Mouse (Mus musculus): ENCODE data around the gene Rufy1.

Gene Rufy1

DNA sequence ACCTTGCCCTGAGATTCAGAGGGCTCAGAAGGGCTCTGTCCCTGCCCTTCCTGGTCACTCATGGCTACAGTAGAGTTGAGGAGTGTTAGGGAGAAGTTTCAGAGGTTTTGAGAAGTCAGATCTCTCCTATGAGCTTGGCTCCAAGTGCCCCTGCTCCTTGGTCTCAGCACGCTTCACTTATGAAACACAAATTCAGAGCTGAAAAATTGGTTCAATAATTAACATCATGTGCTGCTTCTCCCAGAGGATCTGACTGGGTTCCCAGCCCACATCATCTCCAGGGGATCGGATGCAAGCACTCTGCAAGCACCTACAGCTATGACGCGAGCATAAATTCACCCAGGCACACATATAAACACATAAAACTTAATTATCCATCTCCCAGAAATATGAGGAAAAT lies 4.9 kb downstream of the Rufy1 start:
- no peak for DNase-seq (ENCODE audit: low spot score in 2 of 2)

GRCm38 (mm10) chr11:50421934-50422780 lies 8.8 kb downstream of the Rufy1 start:
- DNase-seq (ENCODE audit: low spot score in 2 of 2), result peak; percentile 64 to 69

DNA sequence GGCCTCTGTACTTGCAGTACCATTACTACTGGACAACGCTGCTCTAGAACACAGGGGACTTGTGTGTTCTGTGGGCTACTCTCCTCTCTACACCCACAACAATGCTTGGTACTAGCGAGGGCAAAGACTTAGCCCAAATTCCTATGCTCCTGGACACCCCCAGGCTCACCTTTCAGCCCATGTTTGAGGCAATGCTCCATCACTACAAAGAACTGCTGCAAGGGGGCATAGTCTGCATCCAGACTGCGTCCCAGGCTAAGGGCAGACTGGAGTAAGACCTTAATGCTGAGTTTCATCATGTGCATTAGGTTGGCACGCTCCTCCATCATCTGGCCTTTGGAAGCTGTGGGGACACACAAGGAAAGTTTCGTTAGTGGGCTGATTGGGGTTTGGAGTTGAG lies 9.5 kb downstream of the Rufy1 start:
- no peak for DNase-seq (ENCODE audit: low spot score in 2 of 2)

GRCm38 (mm10) chr11:50417856-50418255 lies 13.1 kb downstream of the Rufy1 start:
- DNase-seq (ENCODE audit: low spot score in 2 of 2), result no peak

DNA sequence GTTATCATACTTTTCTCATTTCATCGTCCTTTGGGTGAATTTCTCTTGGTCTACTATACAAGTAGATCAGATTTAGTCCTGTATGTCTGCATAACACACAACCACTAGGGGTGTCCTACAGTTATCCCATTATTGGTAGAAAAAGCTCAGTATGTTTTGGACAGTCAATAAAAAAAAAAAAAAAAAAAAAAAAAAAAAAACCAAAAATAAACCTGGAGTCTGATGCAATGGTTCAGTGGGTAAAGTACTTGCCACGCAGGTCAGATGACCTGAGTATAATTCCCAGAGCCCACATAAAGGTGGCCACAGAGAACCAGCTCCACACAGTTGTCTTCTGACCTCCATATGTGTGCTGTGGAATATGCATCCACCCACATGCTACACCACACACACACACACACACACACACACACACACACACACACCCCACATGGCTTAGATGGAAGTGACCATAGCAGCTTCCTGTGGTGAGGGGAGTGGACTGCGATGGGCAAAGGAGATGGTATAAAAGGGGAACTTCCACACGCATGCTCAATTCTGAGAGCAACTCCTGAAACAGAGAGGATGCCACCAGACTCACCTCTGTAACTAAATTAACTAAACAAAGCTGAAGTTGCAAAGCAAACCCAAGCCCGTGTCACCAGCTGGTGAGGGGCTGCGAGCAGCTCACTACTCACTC lies 15.2 kb downstream of the Rufy1 start:
- DNase-seq (ENCODE audit: low spot score in 2 of 2), result no peak

DNA sequence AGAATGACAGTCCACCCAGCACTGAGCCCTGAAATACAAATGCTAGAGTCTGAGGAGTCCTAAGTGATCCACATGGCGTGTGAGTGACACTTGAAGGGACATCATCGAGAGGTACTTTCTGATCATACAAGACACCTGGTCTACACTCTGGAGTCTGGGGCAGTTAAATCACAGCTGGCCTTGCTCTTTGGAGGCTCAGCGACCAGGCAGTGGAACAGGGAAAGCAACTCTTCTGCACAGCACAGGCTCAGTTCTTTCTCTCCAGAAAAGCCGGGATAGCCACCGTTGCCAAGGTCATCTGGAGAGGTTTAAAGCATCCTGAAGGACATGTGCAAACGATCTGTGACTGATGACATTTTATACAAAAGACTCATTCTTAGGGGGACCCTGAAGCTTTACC lies 23.7 kb downstream of the Rufy1 start:
- no peak for DNase-seq (ENCODE audit: low spot score in 2 of 2)

DNA sequence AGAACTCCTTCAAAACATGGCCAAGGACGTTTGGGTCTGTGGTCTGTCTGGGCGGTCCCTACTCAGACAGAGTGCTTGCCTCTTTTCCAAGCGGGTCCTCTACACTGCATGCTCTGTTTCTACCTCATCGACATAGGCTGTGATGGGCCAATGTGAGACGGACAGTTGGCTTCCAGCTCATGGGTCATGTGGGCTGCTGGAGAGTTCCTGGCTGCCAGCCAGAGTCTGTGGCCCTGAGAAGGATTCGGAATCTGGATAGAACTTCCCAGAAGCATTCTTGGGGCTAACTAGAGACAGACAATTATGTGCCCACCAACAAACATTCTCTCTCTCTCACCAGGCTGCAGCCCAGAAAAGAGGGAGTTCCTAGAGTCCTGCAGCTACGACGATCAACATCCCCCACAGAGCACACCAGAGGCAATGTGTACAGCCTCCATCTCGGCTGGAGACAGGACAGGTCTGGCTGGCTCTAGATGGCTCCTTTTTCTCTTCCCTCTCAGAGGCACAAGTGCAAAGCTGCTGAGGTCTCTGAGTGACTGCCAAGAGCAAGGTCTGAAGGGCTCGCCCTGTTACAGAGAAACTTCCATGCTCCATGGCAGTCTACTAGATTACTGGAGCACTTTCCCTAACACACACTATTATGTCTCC lies 27.4 kb downstream of the Rufy1 start:
- no peak for DNase-seq (ENCODE audit: low spot score in 2 of 2)

DNA sequence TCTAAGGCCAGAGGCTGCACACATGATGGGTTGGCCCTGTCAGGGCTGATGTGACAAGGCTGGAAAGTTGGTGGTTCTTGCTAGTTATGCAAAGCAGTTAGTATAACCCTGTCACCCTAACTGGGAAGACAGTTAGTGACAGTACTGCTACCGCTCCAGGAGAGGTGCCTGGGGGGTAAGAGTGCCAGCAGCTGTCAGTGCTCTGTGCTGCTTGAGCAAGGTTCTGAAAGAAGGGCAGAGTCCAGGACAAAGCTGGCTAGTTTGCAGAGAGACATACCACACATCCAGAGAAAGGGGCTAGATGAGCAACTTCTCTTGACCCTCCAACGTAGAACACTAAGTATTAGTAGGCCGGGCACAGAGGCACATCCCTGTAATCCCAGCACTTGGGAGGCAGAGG lies 28.4 kb downstream of the Rufy1 start:
- DNase-seq (ENCODE audit: low spot score in 2 of 2), result no peak

DNA sequence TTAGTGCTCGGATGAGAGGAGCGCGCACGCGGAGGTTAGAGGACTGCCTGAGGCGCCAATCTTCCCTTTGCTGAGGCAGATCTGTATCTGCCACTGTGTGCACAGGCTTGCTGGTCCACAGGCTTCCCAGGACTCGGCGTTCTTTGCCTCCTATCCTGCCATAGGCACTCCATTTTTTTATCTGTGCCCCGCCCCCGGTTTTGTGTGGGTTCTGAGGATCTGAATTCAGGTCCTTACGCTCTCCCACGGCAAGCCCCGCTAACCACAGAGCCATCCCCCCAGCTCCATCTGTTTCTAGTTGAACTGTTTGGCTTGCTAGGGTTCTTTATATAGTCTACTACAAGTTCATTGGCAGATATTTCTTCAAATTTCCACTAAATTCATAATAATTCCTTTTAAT lies 32.1 kb downstream of the Rufy1 start:
- no peak for DNase-seq (ENCODE audit: low spot score in 2 of 2)

- DNase-seq (ENCODE audit: low spot score in 2 of 2), result no peak
Observed at GRCm38 (mm10) chr11:50397316-50397715, 33.6 kb downstream of the Rufy1 start.

DNA sequence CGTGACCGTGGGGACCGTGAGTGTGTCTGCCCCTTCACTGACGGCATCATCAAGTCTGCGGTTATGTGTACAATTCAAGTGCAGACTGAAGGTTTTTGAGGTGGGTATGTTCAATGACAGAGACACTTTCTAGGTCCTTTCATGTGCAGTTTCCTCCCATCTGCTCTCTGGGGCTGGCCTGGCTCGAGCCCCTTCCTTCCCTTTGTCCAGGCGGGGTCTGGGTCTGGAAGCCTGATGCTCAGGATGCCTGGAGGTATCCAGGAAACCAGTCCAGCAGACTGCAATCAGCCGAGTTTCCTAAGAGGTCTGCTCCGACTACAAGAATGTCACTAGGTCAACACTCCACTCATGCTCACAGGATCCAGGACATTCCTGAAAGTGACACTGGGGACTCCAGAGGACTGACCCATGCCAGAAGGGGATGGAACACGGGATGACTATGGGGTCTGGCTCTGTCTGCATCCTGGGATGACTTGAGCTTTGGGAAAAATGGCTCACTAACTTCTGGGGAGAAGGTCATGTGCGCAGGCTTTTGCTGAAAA lies 34.1 kb downstream of the Rufy1 start:
- no peak for DNase-seq (ENCODE audit: low spot score in 2 of 2)

GRCm38 (mm10) chr11:50394731-50395130 lies 36.2 kb downstream of the Rufy1 start:
- no peak for DNase-seq (ENCODE audit: low spot score in 2 of 2)

DNA sequence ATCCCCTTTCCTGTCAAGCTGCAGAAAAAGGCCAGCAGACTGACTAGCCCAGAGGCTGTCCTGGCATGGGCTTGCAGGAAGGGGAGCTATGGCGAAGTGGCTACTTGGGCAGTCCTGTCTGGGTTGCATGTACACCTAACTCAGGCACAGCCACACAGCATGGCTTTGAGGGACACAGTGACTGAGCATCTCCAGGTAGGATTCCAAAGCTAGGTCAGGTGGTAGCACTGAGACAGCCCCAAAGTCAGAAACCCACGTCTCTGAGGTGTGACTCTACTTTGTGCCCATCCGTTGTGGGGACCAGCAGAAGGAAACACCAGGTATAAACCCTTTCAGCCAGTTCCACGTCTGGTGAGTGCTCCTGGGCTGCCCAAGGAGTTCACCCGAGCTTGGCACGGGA lies 37.6 kb downstream of the Rufy1 start:
- DNase-seq (ENCODE audit: low spot score in 2 of 2), result no peak

DNA sequence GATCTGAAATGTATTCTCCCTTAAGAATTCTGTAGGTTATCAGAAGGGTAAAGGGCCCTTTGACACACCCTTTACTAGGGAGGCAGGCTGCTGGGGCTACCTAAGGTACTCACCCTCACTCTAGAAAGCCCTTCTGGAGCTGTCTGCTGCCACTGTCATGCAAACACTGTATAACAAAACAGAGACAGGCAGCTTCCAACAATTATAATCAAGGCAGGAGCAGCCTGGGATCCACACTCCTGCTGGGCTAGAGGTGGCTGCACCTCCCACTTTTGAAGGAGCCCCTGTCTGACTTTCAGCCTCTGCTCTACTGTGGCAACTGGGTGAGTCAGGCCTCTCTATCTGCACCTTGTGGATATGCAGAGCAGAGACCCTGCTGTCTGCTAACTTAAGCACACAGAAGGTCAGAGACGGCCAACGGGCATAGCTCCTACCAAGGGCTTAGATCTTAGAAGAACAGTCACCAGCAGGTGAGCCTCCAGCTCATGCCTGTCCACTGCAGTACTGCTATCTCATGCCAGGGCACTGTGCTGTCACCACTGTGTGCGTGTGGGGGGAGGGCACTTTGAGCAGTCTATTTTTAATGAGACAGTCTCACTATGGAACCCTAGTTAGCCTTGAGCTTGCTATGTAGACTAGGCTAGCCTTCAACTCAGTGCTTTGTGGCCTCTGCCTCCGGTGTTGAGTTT lies 39.5 kb downstream of the Rufy1 start:
- DNase-seq (ENCODE audit: low spot score in 2 of 2), result no peak

DNA sequence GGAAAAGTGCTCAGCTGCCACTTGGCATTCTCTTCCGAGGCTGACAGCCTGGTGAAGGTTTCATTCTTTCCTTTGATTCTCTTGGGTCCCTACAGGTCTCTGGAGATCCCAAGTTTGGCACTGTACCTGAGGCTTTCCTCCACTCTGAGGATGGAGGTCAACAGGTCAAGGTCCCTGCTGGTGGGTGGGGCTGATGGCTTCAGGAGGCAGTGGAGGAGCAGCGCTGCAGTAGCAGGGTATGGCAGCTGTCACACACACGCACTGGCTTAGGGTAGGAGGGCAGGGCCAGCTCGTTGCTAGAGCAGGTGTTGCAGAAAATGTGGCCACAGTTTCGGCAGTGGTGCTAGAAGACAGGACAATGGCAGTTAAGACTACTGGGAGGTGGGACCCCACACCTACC lies 41.3 kb downstream of the Rufy1 start:
- no peak for DNase-seq (ENCODE audit: low spot score in 2 of 2)

DNA sequence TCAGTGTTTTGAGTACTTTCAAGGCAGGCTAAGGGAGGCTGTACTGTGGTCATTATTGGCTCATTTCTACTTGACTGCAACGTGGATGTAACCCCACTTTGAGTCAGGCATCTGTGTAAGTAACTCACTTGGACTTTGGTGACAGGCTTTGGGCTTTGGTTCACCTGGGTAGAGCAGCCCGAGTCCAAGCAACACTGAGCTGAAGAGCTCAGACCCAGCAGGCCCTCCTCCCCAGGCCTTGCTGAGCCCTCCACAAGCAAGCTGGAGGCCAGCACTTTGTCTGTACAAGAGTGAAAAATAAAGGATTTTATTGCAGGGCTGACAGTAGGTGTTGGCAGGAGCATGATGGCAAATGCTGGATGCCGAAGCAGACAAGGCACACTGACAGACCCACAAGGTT lies 41.9 kb downstream of the Rufy1 start:
- DNase-seq (ENCODE audit: low spot score in 2 of 2), result no peak

- no peak for DNase-seq (ENCODE audit: low spot score in 2 of 2)
Observed at GRCm38 (mm10) chr11:50388217-50388929, 42.6 kb downstream of the Rufy1 start.

DNA sequence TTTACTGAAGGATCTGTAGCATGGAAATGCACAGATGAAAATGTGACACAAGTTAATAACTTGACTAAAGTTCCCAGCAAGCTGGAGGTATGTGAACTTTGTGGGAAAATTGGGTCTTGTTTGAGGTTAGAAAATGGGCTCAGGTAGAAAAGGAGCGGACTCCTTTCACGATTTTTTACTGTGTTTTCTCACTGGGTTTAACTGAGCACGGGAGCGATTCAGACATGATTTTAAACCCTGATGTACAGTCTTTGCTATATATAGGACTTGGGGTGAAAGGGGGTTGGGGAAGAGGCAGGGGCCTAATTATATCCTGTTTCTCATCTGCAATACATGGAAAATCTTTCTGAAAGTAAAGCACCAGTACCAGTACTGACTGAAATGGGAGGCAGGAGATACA lies 43.2 kb downstream of the Rufy1 start:
- no peak for DNase-seq (ENCODE audit: low spot score in 2 of 2)

GRCm38 (mm10) chr11:50387167-50387679 lies 43.7 kb downstream of the Rufy1 start:
- no peak for DNase-seq (ENCODE audit: low spot score in 2 of 2)

DNA sequence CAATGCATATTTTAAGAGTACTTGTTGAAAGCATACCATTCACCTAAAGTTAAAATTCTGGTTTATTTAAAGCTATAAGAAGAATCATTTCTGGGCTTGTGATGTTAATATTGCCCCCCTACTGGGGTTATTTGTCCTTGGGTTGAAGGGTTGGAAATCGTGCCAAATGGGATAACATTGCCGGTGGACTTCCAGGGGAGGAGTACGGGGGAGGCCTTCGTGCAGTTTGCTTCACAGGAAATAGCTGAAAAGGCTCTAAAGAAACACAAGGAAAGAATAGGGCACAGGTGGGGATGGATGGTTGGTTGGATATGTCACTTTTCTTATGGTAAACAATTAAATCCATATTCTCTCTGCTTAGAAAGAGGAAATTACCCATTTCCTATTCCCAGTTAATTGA lies 49.6 kb downstream of the Rufy1 start:
- DNase-seq (ENCODE audit: low spot score in 2 of 2), result no peak
